Comparison of ENCODE assay signal across 18 mouse cellular contexts in genomic region chr10:7062993-7063392, GRCm38 (mm10). TPM values are rescaled to one million over a fixed set of nuclear protein-coding genes. Genes with fewer than 3 reads are reported as not detected.
DNase-seq lines count a peak whose midpoint lies in the region; ATAC-seq and TF ChIP-seq lines count a peak whose summit lies in the region.
"Had no signal": no experiment of that assay in that cellular context is flagged by ENCODE, and none has a peak within 500 bp of the region (broad histone marks: within the 10 kb centered on the region; RNA-seq: fewer than 3 reads in every experiment).

No protein-coding gene starts in this region.

- no peak for ATAC-seq in liver, embryonic 12.5 days
- ATAC-seq in CD4-positive, CD25-positive, alpha-beta regulatory T cell, adult 4 months = peak; percentile 23
- ATAC-seq in liver, embryonic 14.5 days (ENCODE audit: insufficient read depth) = no peak
- ATAC-seq: forebrain, embryonic 13.5 days had no signal

- H3K4me1 ChIP-seq in liver, embryonic 12.5 days = no peaks in the 10 kb centered on the region
- no peaks in the 10 kb centered on the region for H3K4me1 ChIP-seq in liver, embryonic 14.5 days (replicated peaks; ENCODE audit: control insufficient read depth in 2 of 2, insufficient read depth in 2 of 2, low read length in 1 of 2)
- H3K4me1 ChIP-seq: embryonic facial prominence, embryonic 13.5 days; forebrain, embryonic 13.5 days; heart, embryonic 13.5 days; hindbrain, embryonic 13.5 days; lung, embryonic 15.5 days had no signal

- H3K9me3 ChIP-seq in liver, embryonic 12.5 days (replicated peaks) = no peaks in the 10 kb centered on the region
- H3K9me3 ChIP-seq in liver, embryonic 14.5 days (ENCODE audit: control insufficient read depth, low read length) = no peaks in the 10 kb centered on the region
- H3K9me3 ChIP-seq: embryonic facial prominence, embryonic 13.5 days; forebrain, embryonic 13.5 days; heart, embryonic 13.5 days; hindbrain, embryonic 13.5 days; lung, embryonic 15.5 days had no signal

- H3K27ac ChIP-seq in liver, embryonic 12.5 days = no peak overlapping the region
- no peak overlapping the region for H3K27ac ChIP-seq in liver, embryonic 14.5 days
- H3K27ac ChIP-seq: embryonic facial prominence, embryonic 13.5 days; forebrain, embryonic 13.5 days; heart, embryonic 13.5 days; hindbrain, embryonic 13.5 days; layer of hippocampus, adult 2 months; lung, embryonic 15.5 days had no signal

- no peak for TF ChIP-seq CTCF in liver, embryonic 14.5 days (IDR thresholded peaks at IDR 0.05; ENCODE audit: low read depth)

- no peak for TF ChIP-seq EP300 in liver, embryonic 14.5 days (IDR thresholded peaks at IDR 0.05; ENCODE audit: low read depth)

- no peaks in the 10 kb centered on the region for H3K36me3 ChIP-seq in liver, embryonic 12.5 days
- no peaks in the 10 kb centered on the region for H3K36me3 ChIP-seq in liver, embryonic 14.5 days (replicated peaks; ENCODE audit: control insufficient read depth, insufficient read depth, low read depth)
- H3K36me3 ChIP-seq: embryonic facial prominence, embryonic 13.5 days; heart, embryonic 13.5 days; hindbrain, embryonic 13.5 days; lung, embryonic 15.5 days had no signal

- H3K4me2 ChIP-seq in liver, embryonic 12.5 days = no peak overlapping the region
- H3K4me2 ChIP-seq in liver, embryonic 14.5 days (ENCODE audit: low read depth) = no peak overlapping the region
- H3K4me2 ChIP-seq: embryonic facial prominence, embryonic 13.5 days; forebrain, embryonic 13.5 days; heart, embryonic 13.5 days; hindbrain, embryonic 13.5 days; lung, embryonic 15.5 days had no signal

- no peak overlapping the region for H3K9ac ChIP-seq in liver, embryonic 12.5 days
- H3K9ac ChIP-seq in liver, embryonic 14.5 days (replicated peaks) = no peak overlapping the region
- H3K9ac ChIP-seq: embryonic facial prominence, embryonic 13.5 days; forebrain, embryonic 13.5 days; heart, embryonic 13.5 days; hindbrain, embryonic 13.5 days; lung, embryonic 15.5 days had no signal

- 16% methylated on average over 7 of the region's 7 CpGs for WGBS in liver, embryonic 12.5 days (ENCODE audit: insufficient replicate concordance)
- WGBS in liver, embryonic 14.5 days (ENCODE audit: insufficient replicate concordance) = 10% methylated on average over 7 of the region's 7 CpGs

- no peak overlapping the region for H3K4me3 ChIP-seq in liver, embryonic 12.5 days
- no peak overlapping the region for H3K4me3 ChIP-seq in liver, embryonic 14.5 days (ENCODE audit: insufficient read depth in 1 of 2, low read depth in 2 of 2, low read length in 2 of 2)
- H3K4me3 ChIP-seq: embryonic facial prominence, embryonic 13.5 days; forebrain, embryonic 13.5 days; heart, embryonic 13.5 days; hindbrain, embryonic 13.5 days; layer of hippocampus, adult 2 months; lung, embryonic 15.5 days; myocyte had no signal

- no peaks in the 10 kb centered on the region for H3K27me3 ChIP-seq in liver, embryonic 12.5 days (replicated peaks)
- H3K27me3 ChIP-seq in liver, embryonic 14.5 days (ENCODE audit: control insufficient read depth, insufficient read depth, low read length) = no peaks in the 10 kb centered on the region
- H3K27me3 ChIP-seq: embryonic facial prominence, embryonic 13.5 days; forebrain, embryonic 13.5 days; heart, embryonic 13.5 days; hindbrain, embryonic 13.5 days; lung, embryonic 15.5 days had no signal

- DNase-seq in liver = peak; percentile 11
- DNase-seq in liver, embryonic 14.5 days (ENCODE audit: low read depth in 3 of 3, low spot score in 3 of 3) = peak; percentile 12 to 27 (median 18)
- DNase-seq in monocyte, adult 2 months (ENCODE audit: low read depth in 1 of 2, low spot score in 2 of 2) = peak; percentile 31 to 55
- DNase-seq in cerebellum, postnatal 14 days = no peak
- no peak for DNase-seq in gastrocnemius, adult 8-10 months (ENCODE audit: low spot score in 2 of 2)
- DNase-seq in layer of hippocampus, adult 9-10 months (ENCODE audit: low spot score) = no peak
- DNase-seq: cerebellum, postnatal 10 days; gastrocnemius, postnatal 14 days; kidney, adult 9 months had no signal

RNA-seq across cellular contexts. Expression of gene Ipcef1, which starts 10.7 kb away (rescaled TPM):
- polyA plus RNA-seq in liver, embryonic 12.5 days (2016; fragmentation: Nextera tagmentation; extraction: Ambion mirVana) = 0.73 and 0.89 TPM in 2 replicates
- 100 to 1,000 TPM; 101 to 123 TPM for polyA plus RNA-seq in CD4-positive, CD25-positive, alpha-beta regulatory T cell, adult 4 months (2017; shearing (Covaris generic))
- polyA plus RNA-seq in liver, embryonic 14.5 days (2012; rRNA removed) = 0.30 and 0.50 TPM in 2 replicates
- polyA plus RNA-seq in liver, embryonic 14.5 days (2014; fragmentation: Nextera tagmentation; extraction: Ambion mirVana) = 0.71 and 1.1 TPM in 2 replicates
- under 1 TPM in 2 of 4 experiments, not detected in 2; 0.05 to 0.10 TPM for total RNA-seq in gastrocnemius, adult 8-10 months (2022)
- total RNA-seq: gastrocnemius, postnatal 14 days had no signal
- polyA plus RNA-seq: myocyte had no signal

Comparison
In these comparisons a context has a peak if more than half of its experiments do, and no peak if none do; other contexts are left out.
1. DNase-seq: peak in liver (single experiment), liver, embryonic 14.5 days (3 of 3) and monocyte, adult 2 months (2 of 2); none in cerebellum, postnatal 14 days (0 of 2), gastrocnemius, adult 8-10 months (0 of 2) and layer of hippocampus, adult 9-10 months (single experiment).
2. RNA of gene Ipcef1, which starts 10.7 kb away (polyA plus RNA-seq): 101 to 123 TPM in CD4-positive, CD25-positive, alpha-beta regulatory T cell, adult 4 months; 0.73 to 0.89 TPM in liver, embryonic 12.5 days and 0.30 to 1.1 TPM in liver, embryonic 14.5 days; every median in the first group is over 10 times any median in the second.